Mouse (Mus musculus): ENCODE data around the gene Mmp9.

Gene Mmp9

GRCm38 (mm10) chr2:164955725-164956124, 15.1 kb downstream of the Mmp9 start:
- no peak for DNase-seq (ENCODE audit: low spot score in 2 of 2)

- DNase-seq (ENCODE audit: low spot score in 2 of 2), result no peak
These were observed 15.6 kb downstream of the Mmp9 start for GRCm38 (mm10) chr2:164956195-164956594.

- DNase-seq (ENCODE audit: low spot score in 2 of 2), result no peak
These were observed 17.2 kb downstream of the Mmp9 start for GRCm38 (mm10) chr2:164957548-164958315.

GRCm38 (mm10) chr2:164960716-164961441, 20.3 kb downstream of the Mmp9 start, which contains the start of gene Slc12a5:
Gene Slc12a5, plus strand, starts transcription at chr2:164960802.
- DNase-seq (ENCODE audit: low spot score in 2 of 2), result peak in 1 of 2 experiments; percentile 53

GRCm38 (mm10) chr2:164961506-164962182, 21.1 kb downstream of the Mmp9 start:
- DNase-seq (ENCODE audit: low spot score in 2 of 2), result peak in 1 of 2 experiments; percentile 51

- no peak for DNase-seq (ENCODE audit: low spot score in 2 of 2)
These were observed 21.6 kb downstream of the Mmp9 start for GRCm38 (mm10) chr2:164962183-164962580.

GRCm38 (mm10) chr2:164964242-164964894, 23.8 kb downstream of the Mmp9 start:
- no peak for DNase-seq (ENCODE audit: low spot score in 2 of 2)

GRCm38 (mm10) chr2:164964981-164965380, 24.4 kb downstream of the Mmp9 start:
- no peak for DNase-seq (ENCODE audit: low spot score in 2 of 2)

- no peak for DNase-seq (ENCODE audit: low spot score in 2 of 2)
These were observed 25.8 kb downstream of the Mmp9 start for GRCm38 (mm10) chr2:164966381-164966780.

GRCm38 (mm10) chr2:164967193-164967592, 26.6 kb downstream of the Mmp9 start:
- no peak for DNase-seq (ENCODE audit: low spot score in 2 of 2)

GRCm38 (mm10) chr2:164967761-164968440, 27.3 kb downstream of the Mmp9 start:
- DNase-seq (ENCODE audit: low spot score in 2 of 2), result no peak

GRCm38 (mm10) chr2:164968451-164968851, 27.9 kb downstream of the Mmp9 start:
- peak; percentile 16 to 71 for DNase-seq (ENCODE audit: low spot score in 2 of 2)

GRCm38 (mm10) chr2:164969348-164969781, 28.8 kb downstream of the Mmp9 start:
- no peak for DNase-seq (ENCODE audit: low spot score in 2 of 2)

GRCm38 (mm10) chr2:164970631-164971196, 30.1 kb downstream of the Mmp9 start:
- no peak for DNase-seq (ENCODE audit: low spot score in 2 of 2)

GRCm38 (mm10) chr2:164972646-164973045, 32.1 kb downstream of the Mmp9 start:
- DNase-seq (ENCODE audit: low spot score in 2 of 2), result no peak

- DNase-seq (ENCODE audit: low spot score in 2 of 2), result no peak
These were observed 35.0 kb downstream of the Mmp9 start for GRCm38 (mm10) chr2:164975611-164976010.

- peak in 1 of 2 experiments; percentile 14 for DNase-seq (ENCODE audit: low spot score in 2 of 2)
These were observed 39.2 kb downstream of the Mmp9 start for GRCm38 (mm10) chr2:164979749-164980148.

GRCm38 (mm10) chr2:164985962-164986361, 45.4 kb downstream of the Mmp9 start:
- DNase-seq (ENCODE audit: low spot score in 2 of 2), result no peak

- DNase-seq (ENCODE audit: low spot score in 2 of 2), result no peak
These were observed 45.9 kb downstream of the Mmp9 start for GRCm38 (mm10) chr2:164986371-164987027.

GRCm38 (mm10) chr2:164988777-164989176, 48.2 kb downstream of the Mmp9 start:
- no peak for DNase-seq (ENCODE audit: low spot score in 2 of 2)

Data from urinary bladder, adult 18-20 months (tissue).